Mouse (Mus musculus) macrophage (primary cell): ENCODE measurements around the gene Map7d1. TPM values are rescaled to one million over a fixed set of nuclear protein-coding genes. Genes with fewer than 3 reads are reported as not detected.

Experiments
- H3K27ac ChIP-seq: fragments of 350-480 bp; formaldehyde crosslinking; 2 replicates; pipeline ENCODE4 v1.9.0; 2021
- H3K36me3 ChIP-seq: fragments of 350-480 bp; formaldehyde crosslinking; 2 replicates; pipeline ENCODE4 v1.9.0; 2021; ENCODE audit errors: inconsistent target
- H3K4me3 ChIP-seq: fragments of 350-480 bp; formaldehyde crosslinking; 2 replicates; pipeline ENCODE4 v1.9.0; 2021; ENCODE audit errors: inconsistent target
- H3K79me2 ChIP-seq: fragments of 350-480 bp; formaldehyde crosslinking; 2 replicates; pipeline ENCODE4 v1.9.0; 2021; ENCODE audit errors: inconsistent target
- WGBS: methylation state at CpG from one replicate; pipeline ENCODE4 v1.1.7; 2026; ENCODE audit warnings: inconsistent platforms; ENCODE audit not compliant: missing documents; 5-methylcytosine and 5-hydroxymethylcytosine counted together
- polyA plus RNA-seq: library from polyadenylated mRNA; stranded (reverse); fragments of 250-400 nt; gene quantifications from 3 replicates; pipeline ENCODE4 v1.2.4, GENCODE M21; 2018; ENCODE audit warnings: inconsistent platforms

The Map7d1 gene
- polyA plus RNA-seq, 1 experiment from 2014 or later, result 157 TPM

GRCm38 (mm10) chr4:126207081-126207480 lies 49.1 kb downstream of the Map7d1 start:
- H3K79me2 ChIP-seq, result no peaks in the 10 kb centered on the region
- H3K4me3 ChIP-seq, result no peak overlapping the region
- no peak overlapping the region for H3K27ac ChIP-seq
- WGBS, result 92% methylated on average over 6 of the region's 6 CpGs
- no peaks in the 10 kb centered on the region for H3K36me3 ChIP-seq

GRCm38 (mm10) chr4:126205386-126205785 lies 50.8 kb downstream of the Map7d1 start:
- no peak overlapping the region for H3K27ac ChIP-seq
- H3K36me3 ChIP-seq, result no peaks in the 10 kb centered on the region
- WGBS, result 88% methylated on average over 1 of the region's 1 CpGs
- H3K79me2 ChIP-seq, result peaks cover 13% of the 10 kb centered on the region
- no peak overlapping the region for H3K4me3 ChIP-seq

DNA sequence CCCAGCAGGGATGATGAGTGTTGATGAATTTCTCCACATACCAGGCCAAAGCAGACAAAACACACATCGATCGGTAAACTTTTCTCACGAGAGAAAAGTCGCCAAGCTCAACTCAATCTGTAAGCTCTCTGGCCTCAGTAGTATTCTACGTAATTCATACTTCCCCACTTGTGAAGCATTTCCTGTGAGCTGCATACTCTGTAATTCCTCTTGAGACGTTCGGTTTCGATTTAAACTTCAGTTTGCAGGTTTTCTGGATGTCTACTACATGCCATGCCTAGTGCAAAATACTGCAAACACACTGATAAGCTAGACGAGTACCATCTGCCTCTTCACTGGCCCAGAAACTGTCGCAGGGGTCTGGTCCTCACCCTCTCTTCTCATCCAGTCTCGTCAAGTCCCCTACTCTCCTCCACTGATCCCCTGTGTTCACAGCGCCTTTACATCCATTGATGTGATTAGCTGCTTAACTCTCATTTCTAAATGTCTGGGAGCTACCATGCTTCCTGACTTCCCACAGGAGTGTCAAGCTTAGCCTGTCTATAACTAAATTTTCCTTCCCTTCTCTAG lies 51.4 kb downstream of the Map7d1 start:
- WGBS, result 23% methylated on average over 12 of the region's 12 CpGs
- H3K79me2 ChIP-seq, result peaks cover 20% of the 10 kb centered on the region
- peak overlapping the region; percentile 88 for H3K27ac ChIP-seq
- H3K4me3 ChIP-seq, result no peak overlapping the region
- no peaks in the 10 kb centered on the region for H3K36me3 ChIP-seq

DNA sequence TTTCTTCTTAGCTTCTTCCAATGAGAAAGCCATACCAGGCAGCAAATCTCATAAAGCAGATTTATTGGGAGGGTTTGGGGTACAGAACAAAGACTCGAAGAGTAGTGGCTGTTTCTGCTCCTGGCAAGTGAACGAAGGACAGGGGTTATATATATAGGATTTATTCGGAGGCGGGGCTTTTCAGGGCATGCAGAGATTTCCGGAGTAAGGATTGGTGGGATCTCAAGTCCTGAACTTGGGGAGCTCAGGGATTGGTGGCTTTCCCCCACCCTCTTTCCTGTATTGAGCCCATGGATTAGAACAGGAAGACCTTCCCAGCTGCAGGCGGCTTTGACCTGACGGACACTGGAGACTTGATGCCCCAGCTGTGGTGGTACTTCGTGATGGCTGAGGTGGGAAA lies 52.1 kb downstream of the Map7d1 start:
- no peak overlapping the region for H3K4me3 ChIP-seq
- peak overlapping the region; percentile 88 for H3K27ac ChIP-seq
- 93% methylated on average over 8 of the region's 8 CpGs for WGBS
- no peaks in the 10 kb centered on the region for H3K36me3 ChIP-seq
- H3K79me2 ChIP-seq, result peaks cover 27% of the 10 kb centered on the region

- H3K36me3 ChIP-seq, result no peaks in the 10 kb centered on the region
- H3K4me3 ChIP-seq, result peak overlapping the region; percentile 10; the same call in 1 of the 2 replicates
- peaks cover 33% of the 10 kb centered on the region for H3K79me2 ChIP-seq
- H3K27ac ChIP-seq, result peak overlapping the region; percentile 88
- WGBS, result 88% methylated on average over 10 of the region's 10 CpGs
Measured at GRCm38 (mm10) chr4:126203336-126203895, 52.7 kb downstream of the Map7d1 start.

DNA sequence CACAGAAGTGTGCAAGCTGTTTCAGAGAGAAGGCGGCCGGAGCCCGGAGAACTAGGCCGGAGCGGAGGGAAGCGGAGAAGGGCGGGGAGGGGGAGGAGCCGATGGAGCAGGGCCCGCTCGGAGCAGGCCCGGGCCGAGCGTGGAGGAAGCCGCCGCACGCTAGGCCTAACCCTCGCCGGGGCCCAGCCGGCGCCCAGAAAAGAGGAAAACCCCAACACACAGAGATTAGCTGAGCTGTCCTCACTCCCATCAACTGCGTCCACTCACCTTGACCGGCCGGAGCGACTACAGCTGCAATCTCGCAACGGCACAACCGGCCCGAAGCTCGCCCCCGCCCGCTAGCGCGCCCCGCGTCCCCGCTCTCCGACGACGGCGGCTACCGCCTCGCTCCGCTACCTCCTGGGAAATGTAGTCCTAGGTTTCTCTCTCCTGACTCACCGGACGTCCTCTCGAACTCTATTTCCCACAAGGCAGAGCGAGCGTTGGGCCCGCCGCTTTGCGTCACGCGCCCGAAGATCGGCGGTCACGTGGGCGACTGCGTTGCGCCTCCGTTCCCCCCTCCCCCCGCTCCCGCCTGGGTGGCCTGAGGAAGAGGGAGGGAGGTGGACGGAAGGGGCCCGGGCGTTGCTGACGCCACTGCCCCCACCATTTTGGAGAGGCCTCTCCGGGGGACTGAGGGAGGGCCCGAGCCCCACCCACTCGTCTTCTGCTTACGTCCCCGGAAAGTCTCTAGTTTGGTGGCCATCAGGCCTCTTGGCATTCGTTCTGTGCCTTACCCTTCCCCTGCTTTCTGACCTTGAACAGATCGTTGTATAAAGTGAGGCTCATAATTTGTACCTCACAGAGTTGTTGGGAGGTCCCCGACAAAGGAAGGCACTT lies 53.6 kb downstream of the Map7d1 start, which contains the start of gene Thrap3:
TSS of gene Thrap3 (minus strand) at position 458 of the 879 bp plus-strand sequence.
- Histone ChIP-seq H3K4me3 (peak within 1 kb of the TSS; percentile 64), H3K79me2 (peaks cover 42% of the 10 kb centered on the region), H3K36me3 (no peaks in the 10 kb centered on the region), H3K27ac (peak within 1 kb of the TSS; percentile 88)
- under 1% methylated on average over 66 of the region's 75 CpGs for WGBS

DNA sequence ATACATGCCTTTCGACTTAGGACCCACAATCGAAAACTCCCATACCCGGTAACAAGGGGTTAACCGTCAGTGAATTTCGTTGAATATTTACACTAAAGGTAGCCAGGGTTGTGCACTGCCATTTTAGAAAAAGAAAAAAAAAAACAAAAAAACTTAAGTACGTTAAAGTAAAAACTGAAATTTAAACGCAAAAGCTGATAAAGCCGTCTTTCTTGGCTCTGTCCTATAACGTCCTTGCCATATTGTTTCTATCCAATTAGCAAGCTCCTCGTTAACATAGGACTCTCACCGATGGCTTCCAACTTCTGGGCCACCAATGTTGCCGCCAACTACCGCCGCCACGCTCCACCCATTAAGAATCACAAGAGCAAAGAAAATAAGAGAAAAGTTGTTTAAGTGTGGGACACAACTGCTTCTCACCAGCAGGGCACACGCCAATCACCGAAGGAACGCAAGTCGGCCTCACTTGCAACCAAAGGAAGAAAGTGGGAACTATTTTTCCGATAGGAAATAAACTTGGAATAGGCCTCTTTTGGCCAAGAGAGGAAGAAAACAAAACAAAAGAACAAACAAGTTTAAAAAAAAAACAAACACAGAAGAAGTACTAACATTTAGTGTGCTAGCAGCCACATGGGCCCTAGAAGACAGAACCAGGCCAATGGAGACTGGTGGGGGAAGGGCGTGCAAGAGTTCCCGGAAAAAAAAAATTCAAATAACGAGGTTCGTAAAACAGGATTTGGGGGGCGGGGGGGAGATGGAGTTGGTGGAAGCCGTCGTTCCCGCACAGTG lies 54.4 kb downstream of the Map7d1 start:
- under 1% methylated on average over 28 of the region's 28 CpGs for WGBS
- Histone ChIP-seq H3K79me2 (peaks cover 50% of the 10 kb centered on the region), H3K27ac (peak overlapping the region; percentile 81), H3K4me3 (peak overlapping the region; percentile 64), H3K36me3 (no peaks in the 10 kb centered on the region)

GRCm38 (mm10) chr4:126200656-126201055 lies 55.5 kb downstream of the Map7d1 start:
- H3K4me3 ChIP-seq, result peak overlapping the region; percentile 64
- peaks cover 61% of the 10 kb centered on the region for H3K79me2 ChIP-seq
- H3K27ac ChIP-seq, result peak overlapping the region; percentile 81
- 39% methylated on average over 2 of the region's 2 CpGs for WGBS
- H3K36me3 ChIP-seq, result no peaks in the 10 kb centered on the region

DNA sequence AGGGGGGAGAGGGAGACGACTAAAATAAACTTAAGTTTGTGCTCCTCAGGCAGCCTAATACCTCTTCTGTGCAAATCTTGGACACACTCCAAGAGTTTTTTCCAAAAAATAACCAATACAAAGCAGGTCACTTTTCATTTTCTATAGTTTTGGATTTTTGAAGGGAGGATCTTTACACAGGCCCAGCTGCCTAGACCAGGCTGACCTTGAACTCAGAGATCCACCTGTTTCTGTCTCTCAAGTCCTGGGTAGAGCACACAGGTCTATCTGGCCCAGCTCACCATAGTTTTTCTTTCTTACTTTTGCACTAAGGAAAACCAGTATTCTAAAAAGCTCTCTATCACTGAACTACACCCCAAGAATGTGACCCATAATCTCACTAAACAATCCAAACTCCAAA lies 56.1 kb downstream of the Map7d1 start:
- peak overlapping the region; percentile 64 for H3K4me3 ChIP-seq
- H3K36me3 ChIP-seq, result no peaks in the 10 kb centered on the region
- WGBS, result 25% methylated on average over 1 of the region's 1 CpGs
- peaks cover 67% of the 10 kb centered on the region for H3K79me2 ChIP-seq
- peak overlapping the region; percentile 81; the same call in 1 of the 2 replicates for H3K27ac ChIP-seq

GRCm38 (mm10) chr4:126199556-126199955 lies 56.6 kb downstream of the Map7d1 start:
- Histone ChIP-seq H3K36me3 (no peaks in the 10 kb centered on the region), H3K27ac (no peak overlapping the region)
- 35% methylated on average over 6 of the region's 6 CpGs for WGBS

DNA sequence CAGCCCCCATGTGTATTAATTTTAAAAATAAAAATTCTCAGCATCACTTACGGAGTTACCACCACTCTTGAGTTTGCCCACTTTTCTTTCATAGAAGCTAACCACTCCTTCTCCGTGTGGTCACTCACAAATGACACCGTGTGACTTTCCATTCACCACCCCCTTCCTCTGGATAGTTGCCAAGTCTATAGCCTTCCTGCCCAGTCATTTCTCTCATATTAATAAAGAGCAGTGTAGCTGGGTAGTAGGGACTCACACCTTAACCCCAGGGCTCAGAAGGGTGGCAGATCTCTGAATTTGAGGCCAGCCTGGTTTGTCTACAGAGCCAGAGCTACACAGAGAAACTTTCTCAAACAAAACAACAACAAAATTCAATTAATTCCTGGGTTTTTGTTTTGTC lies 58.7 kb downstream of the Map7d1 start:
- Histone ChIP-seq H3K27ac (no peak overlapping the region), H3K4me3 (no peak overlapping the region), H3K79me2 (peaks cover 92% of the 10 kb centered on the region), H3K36me3 (peaks cover 12% of the 10 kb centered on the region; the same call in 1 of the 2 replicates)
- 43% methylated on average over 3 of the region's 3 CpGs for WGBS

More at GRCm38 (mm10) chr4:126199556-126199955, 56.6 kb downstream of the Map7d1 start:
- peaks cover 72% of the 10 kb centered on the region for H3K79me2 ChIP-seq
- peak overlapping the region; percentile 64; the same call in 1 of the 2 replicates for H3K4me3 ChIP-seq

DNA sequence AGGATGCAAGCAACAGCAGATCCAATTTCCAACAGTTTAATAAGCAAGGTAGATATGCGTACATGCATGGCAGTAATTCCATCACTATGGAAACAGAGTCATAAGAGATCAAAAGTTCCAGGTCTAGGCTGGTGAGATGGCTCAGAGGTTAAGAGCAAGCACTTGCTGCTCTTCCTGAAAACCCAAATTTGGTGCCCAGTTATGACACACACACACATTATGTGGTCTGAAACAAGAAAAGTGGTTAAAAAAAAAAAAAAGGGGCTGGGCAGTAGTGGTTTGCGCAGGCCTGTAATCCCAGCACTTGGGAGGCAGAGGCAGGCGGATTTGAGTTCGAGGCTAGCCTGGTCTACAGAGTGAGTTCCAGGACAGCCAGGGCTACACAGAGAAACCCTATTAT lies 61.2 kb downstream of the Map7d1 start:
- Histone ChIP-seq H3K4me3 (no peak overlapping the region), H3K36me3 (peaks cover 17% of the 10 kb centered on the region; the same call in 1 of the 2 replicates), H3K27ac (no peak overlapping the region), H3K79me2 (peaks cover 100% of the 10 kb centered on the region)
- 75% methylated on average over 4 of the region's 4 CpGs for WGBS

GRCm38 (mm10) chr4:126194216-126194615 lies 61.9 kb downstream of the Map7d1 start:
- Histone ChIP-seq H3K79me2 (peaks cover 100% of the 10 kb centered on the region), H3K36me3 (peaks cover 24% of the 10 kb centered on the region; the same call in 1 of the 2 replicates), H3K4me3 (no peak overlapping the region), H3K27ac (no peak overlapping the region)

DNA sequence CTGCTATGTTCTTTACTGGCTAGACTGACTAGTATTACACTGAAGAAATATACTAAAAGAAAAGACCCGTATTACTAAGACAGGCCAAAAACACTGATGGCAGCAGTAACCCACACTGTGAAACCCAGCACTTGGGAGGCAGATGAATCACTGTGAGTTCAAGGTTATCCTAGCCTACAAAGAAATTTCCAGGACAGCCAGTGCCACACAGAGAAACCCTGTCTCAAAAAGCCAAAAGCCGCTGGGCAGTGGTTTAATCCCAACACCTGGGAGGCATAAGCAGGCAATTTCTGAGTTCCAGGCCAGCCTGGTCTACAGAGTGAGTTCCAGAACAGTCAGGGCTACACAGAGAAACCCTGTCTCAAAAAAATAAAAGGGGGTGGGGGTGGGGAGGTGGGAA lies 65.5 kb downstream of the Map7d1 start:
- peaks cover 100% of the 10 kb centered on the region for H3K79me2 ChIP-seq
- peaks cover 38% of the 10 kb centered on the region; the same call in 1 of the 2 replicates for H3K36me3 ChIP-seq
- no peak overlapping the region for H3K4me3 ChIP-seq
- WGBS, result 88% methylated on average over 2 of the region's 2 CpGs
- H3K27ac ChIP-seq, result no peak overlapping the region
